Mouse (Mus musculus) small intestine, adult 2 months (tissue): ENCODE data around the gene Otud7a.

ENCODE experiments used
- CTCF ChIP-seq: fragments of 200-500 bp; IDR thresholded peaks from 2 replicates; pipeline ENCODE4 v1.5.1; 2012; ENCODE audit warnings: low read depth, mild to moderate bottlenecking, control low read depth, inconsistent platforms, low read length, moderate library complexity, mixed read lengths; ENCODE audit not compliant: insufficient replicate concordance, insufficient read length; ENCODE audit errors: extremely low read depth
- POLR2A ChIP-seq: fragments of 200-500 bp; IDR thresholded peaks from 2 replicates; pipeline ENCODE4 v1.6.1; 2012; ENCODE audit warnings: low read depth, mild to moderate bottlenecking, control low read depth, inconsistent platforms, low read length, moderate library complexity

DNA sequence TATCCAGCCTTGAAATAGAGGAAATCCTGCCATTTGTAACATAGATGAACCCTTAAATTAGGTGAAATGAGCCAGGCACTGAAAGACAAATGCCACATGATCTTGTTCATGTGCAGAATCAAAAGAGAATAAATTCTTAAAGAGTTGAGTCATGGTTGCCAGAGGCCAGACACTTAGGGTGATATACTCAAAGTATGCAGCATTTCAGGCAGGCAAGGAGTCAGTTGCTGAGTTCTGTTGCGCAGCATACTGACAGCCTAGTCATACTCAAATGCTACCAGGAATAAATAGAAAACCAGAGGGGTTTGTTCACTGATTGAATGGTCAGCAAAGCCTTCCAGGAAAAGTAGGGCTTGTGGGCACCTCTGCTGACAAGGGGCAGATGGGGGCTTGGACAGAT, 160.3 kb downstream of the Otud7a start:
- TF ChIP-seq POLR2A (no peak), CTCF (no peak)
